Mouse (Mus musculus): Measurements from ENCODE around the gene Ppp3ca.

DNA sequence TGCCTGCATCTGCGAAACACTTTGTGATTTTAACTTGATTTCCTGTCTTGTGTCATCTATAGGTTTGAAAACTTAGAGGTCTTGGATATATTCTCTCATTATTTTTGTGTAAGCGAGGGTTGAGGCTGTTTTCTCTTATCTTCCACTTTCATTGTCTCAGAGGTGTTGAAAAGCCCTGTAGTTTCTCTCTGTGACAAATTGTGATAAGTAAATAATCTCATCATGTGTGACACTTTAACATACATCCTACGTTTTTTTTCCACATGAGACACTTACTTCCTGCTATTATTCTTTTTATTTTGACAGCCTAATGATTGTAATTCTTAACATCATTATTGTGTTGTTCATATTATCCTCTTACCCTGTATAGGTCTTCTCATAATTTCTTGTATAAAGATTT is 140.3 kb downstream of the Ppp3ca start:
- TF ChIP-seq CTCF (IDR thresholded peaks at IDR 0.05 in 2 of 3, conservative IDR thresholded peaks at IDR 0.05 in 1 of 3; ENCODE audit: control insufficient read depth in 1 of 3, insufficient read depth in 1 of 3, low read depth in 2 of 3, low read length in 3 of 3, poor library complexity in 1 of 3, severe bottlenecking in 1 of 3) (no peak), POLR2A (IDR thresholded peaks at IDR 0.05; ENCODE audit: control insufficient read depth in 1 of 2, insufficient read depth in 1 of 2, low read depth in 1 of 2, low read length in 2 of 2, poor library complexity in 1 of 2) (no peak), E2F4 (IDR thresholded peaks at IDR 0.05; ENCODE audit: borderline replicate concordance, low read depth, low read length) (no peak), TCF12 (IDR thresholded peaks at IDR 0.05; ENCODE audit: low read depth, low read length) (peak; percentile 62), GABPA (IDR thresholded peaks at IDR 0.05; ENCODE audit: low read depth, low read length) (no peak), KAT2A (conservative IDR thresholded peaks at IDR 0.05; ENCODE audit: low read depth, low read length) (no peak), USF2 (IDR thresholded peaks at IDR 0.05; ENCODE audit: borderline replicate concordance in 1 of 2, insufficient read depth in 1 of 2, low read depth in 1 of 2, low read length in 2 of 2) (no peak), GATA1 (IDR thresholded peaks at IDR 0.05; ENCODE audit: low read depth, low read length) (peak; percentile 72), NRF1 (IDR thresholded peaks at IDR 0.05; ENCODE audit: insufficient read depth, low read depth, low read length, poor library complexity, severe bottlenecking) (no peak), MAFK (IDR thresholded peaks at IDR 0.05; ENCODE audit: borderline replicate concordance, low read depth, low read length) (no peak), MYB (IDR thresholded peaks at IDR 0.05; ENCODE audit: low read depth, low read length) (no peak), USF1 (IDR thresholded peaks at IDR 0.05; ENCODE audit: low read depth, low read length) (no peak), MEF2A (IDR thresholded peaks at IDR 0.05; ENCODE audit: extremely low read depth, insufficient replicate concordance, low read depth, low read length, poor library complexity, severe bottlenecking) (no peak)

All from MEL (cell line).